Comparison of ENCODE assay signal across 9 mouse cellular contexts in the genomic region with DNA sequence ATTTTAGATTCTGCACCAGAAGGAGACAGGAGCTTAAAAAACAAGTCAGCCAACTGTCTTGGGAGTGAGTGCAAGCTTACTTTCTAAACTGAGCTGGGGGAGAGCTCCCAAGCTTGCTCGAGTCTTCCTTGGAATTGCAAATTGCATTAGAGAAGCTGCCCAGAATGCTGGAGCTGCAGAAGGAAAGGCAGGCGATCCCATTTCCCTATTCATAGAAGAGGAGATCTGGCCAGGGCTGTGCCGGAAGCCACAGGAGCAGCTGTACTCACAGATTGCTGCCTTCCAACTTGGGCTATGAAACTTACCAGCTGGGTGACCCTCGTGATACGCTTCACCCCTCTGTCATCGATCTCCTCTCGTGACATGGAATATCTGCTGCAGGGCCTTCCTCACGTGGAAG.
DNase-seq lines count a peak whose midpoint lies in the region; ATAC-seq lines count a peak whose summit lies in the region.
"Had no signal": no experiment of that assay in that cellular context is flagged by ENCODE, and none has a peak within 500 bp of the region (broad histone marks: within the 10 kb centered on the region; RNA-seq: fewer than 3 reads in every experiment).

No protein-coding gene starts in this region.

- H3K4me3 ChIP-seq in kidney, embryonic 16.5 days (ENCODE audit: low read length): no peak overlapping the region
- H3K4me3 ChIP-seq in liver, embryonic 16.5 days (ENCODE audit: low read depth, low read length): no peak overlapping the region
- no peak overlapping the region for H3K4me3 ChIP-seq in hindbrain, embryonic 10.5 days
- H3K4me3 ChIP-seq: neural tube, embryonic 13.5 days had no signal

- H3K36me3 ChIP-seq in kidney, embryonic 16.5 days (ENCODE audit: insufficient read depth, low read length): no peaks in the 10 kb centered on the region
- H3K36me3 ChIP-seq in liver, embryonic 16.5 days (ENCODE audit: control insufficient read depth, insufficient read depth): no peaks in the 10 kb centered on the region
- H3K36me3 ChIP-seq in hindbrain, embryonic 10.5 days: no peaks in the 10 kb centered on the region
- H3K36me3 ChIP-seq: neural tube, embryonic 13.5 days had no signal

- peak; percentile 64; the same call in 1 of the 2 replicates for ATAC-seq in kidney, embryonic 16.5 days (ENCODE audit: low FRiP score, low TSS enrichment)
- ATAC-seq in liver, embryonic 16.5 days (ENCODE audit: low read depth): 0 out of 2 replicates have a peak, but pooled peaks have one; percentile 9

- peak overlapping the region; percentile 44 for H3K27ac ChIP-seq in kidney, embryonic 16.5 days (ENCODE audit: low read length)
- no peak overlapping the region for H3K27ac ChIP-seq in liver, embryonic 16.5 days (ENCODE audit: low read length)
- no peak overlapping the region for H3K27ac ChIP-seq in hindbrain, embryonic 10.5 days
- H3K27ac ChIP-seq: neural tube, embryonic 13.5 days had no signal

- H3K9ac ChIP-seq in kidney, embryonic 16.5 days (replicated peaks; ENCODE audit: low read length): no peak overlapping the region
- H3K9ac ChIP-seq in liver, embryonic 16.5 days (ENCODE audit: low read depth, low read length): no peak overlapping the region
- H3K9ac ChIP-seq: neural tube, embryonic 13.5 days had no signal

- no peaks in the 10 kb centered on the region for H3K27me3 ChIP-seq in kidney, embryonic 16.5 days (ENCODE audit: insufficient read depth, low read length)
- H3K27me3 ChIP-seq in liver, embryonic 16.5 days (ENCODE audit: control insufficient read depth, insufficient read depth, low read depth, low read length): no peaks in the 10 kb centered on the region
- H3K27me3 ChIP-seq in hindbrain, embryonic 10.5 days (ENCODE audit: insufficient read depth, poor library complexity, severe bottlenecking): no peaks in the 10 kb centered on the region
- H3K27me3 ChIP-seq: neural tube, embryonic 13.5 days had no signal

- H3K4me1 ChIP-seq in kidney, embryonic 16.5 days (ENCODE audit: insufficient read depth, low read length): peaks cover 30% of the 10 kb centered on the region
- no peaks in the 10 kb centered on the region for H3K4me1 ChIP-seq in liver, embryonic 16.5 days (ENCODE audit: control insufficient read depth, low read depth, low read length)
- peaks cover 16% of the 10 kb centered on the region for H3K4me1 ChIP-seq in hindbrain, embryonic 10.5 days (replicated peaks)
- H3K4me1 ChIP-seq: neural tube, embryonic 13.5 days had no signal

- H3K4me2 ChIP-seq in kidney, embryonic 16.5 days (replicated peaks; ENCODE audit: low read depth, low read length): no peak overlapping the region
- no peak overlapping the region for H3K4me2 ChIP-seq in liver, embryonic 16.5 days (ENCODE audit: low read depth, low read length)
- H3K4me2 ChIP-seq: neural tube, embryonic 13.5 days had no signal

- no peaks in the 10 kb centered on the region for H3K9me3 ChIP-seq in kidney, embryonic 16.5 days (ENCODE audit: low read length)
- H3K9me3 ChIP-seq in liver, embryonic 16.5 days (replicated peaks; ENCODE audit: control insufficient read depth, low read length): no peaks in the 10 kb centered on the region
- no peaks in the 10 kb centered on the region for H3K9me3 ChIP-seq in hindbrain, embryonic 10.5 days
- H3K9me3 ChIP-seq: neural tube, embryonic 13.5 days had no signal

- 20% methylated on average over 8 of the region's 8 CpGs for WGBS in kidney, embryonic 16.5 days
- 19% methylated on average over 8 of the region's 8 CpGs for WGBS in liver, embryonic 16.5 days (ENCODE audit: insufficient replicate concordance)
- WGBS in hindbrain, embryonic 10.5 days: 57% methylated on average over 8 of the region's 8 CpGs

- peak; percentile 14 for DNase-seq in adrenal gland, postnatal 14 days
- DNase-seq in adrenal gland, postnatal 25 days: no peak
- DNase-seq in gastrocnemius, postnatal 10 days: peak; percentile 27
- no peak for DNase-seq in hindbrain, embryonic 10.5 days (ENCODE audit: low spot score)
- no peak for DNase-seq in cerebellum, adult 11 months
- DNase-seq in T-cell, adult 2 months (ENCODE audit: low spot score): no peak

Comparison
In these comparisons a context has a peak if more than half of its experiments do, and no peak if none do; other contexts are left out.
1. DNase-seq: peak in adrenal gland, postnatal 14 days (single experiment) and gastrocnemius, postnatal 10 days (single experiment); none in adrenal gland, postnatal 25 days (single experiment), hindbrain, embryonic 10.5 days (single experiment), cerebellum, adult 11 months (single experiment) and T-cell, adult 2 months (single experiment).